Mouse (Mus musculus): ENCODE data around the gene Srgap1.

Srgap1 gene

DNA sequence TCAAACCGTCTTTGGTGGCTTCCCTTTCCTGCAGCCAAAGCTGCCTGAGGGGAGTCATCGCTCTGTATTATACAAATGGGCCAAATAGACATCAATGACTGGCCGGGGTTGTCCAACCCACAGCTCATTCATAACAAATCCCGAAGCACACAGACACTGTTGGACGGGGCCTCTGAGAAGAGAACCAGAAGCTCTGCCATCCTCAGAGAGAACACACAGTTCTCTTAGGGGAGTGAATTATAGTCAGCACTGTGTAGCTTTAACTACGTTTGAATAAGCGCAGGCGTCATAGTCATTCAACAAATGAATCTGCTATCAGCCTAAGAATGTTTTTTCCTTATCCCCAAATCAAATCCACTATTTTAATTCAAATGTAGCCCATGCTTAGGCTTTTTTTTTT, 88.4 kb downstream of the Srgap1 start:
- no peak for DNase-seq

DNA sequence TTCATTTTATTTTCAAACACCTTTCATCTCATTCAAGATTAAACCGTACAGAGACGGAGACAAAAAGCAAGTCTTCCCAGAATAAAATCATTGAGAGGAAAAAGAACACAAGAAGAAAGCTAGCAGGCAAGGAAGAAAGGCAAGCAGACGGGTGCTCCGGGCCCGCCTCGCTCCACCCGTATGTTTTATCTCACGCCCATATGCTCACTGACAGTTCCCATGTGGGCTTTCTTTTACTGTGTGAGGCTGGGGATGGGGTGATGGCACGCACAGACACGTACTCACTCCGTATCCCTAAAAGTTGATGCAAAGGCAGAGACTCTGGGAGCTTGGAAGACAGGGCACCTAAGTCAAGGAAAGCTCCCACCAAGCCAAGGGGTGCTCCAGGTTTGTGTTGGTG, 90.6 kb downstream of the Srgap1 start:
- no peak for DNase-seq

DNA sequence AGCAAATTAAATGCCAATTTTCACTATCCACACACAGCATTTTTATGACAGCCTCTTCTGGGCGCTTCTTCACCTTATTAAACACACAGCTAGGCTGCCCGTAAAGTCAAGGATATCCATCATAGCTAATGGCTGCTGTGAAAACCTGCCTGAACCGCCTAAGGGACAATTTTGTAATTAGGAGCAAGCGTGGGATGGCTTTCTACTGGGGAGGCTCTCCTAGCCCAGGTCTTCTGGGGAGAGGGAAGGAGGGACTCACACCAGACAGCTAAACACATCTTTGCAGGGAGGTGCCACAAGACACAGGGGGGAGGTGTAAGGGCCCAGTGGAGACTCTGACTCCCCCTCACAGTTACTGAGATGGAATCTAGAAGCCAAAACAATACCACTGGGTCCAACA, 91.4 kb downstream of the Srgap1 start:
- DNase-seq: no peak

DNA sequence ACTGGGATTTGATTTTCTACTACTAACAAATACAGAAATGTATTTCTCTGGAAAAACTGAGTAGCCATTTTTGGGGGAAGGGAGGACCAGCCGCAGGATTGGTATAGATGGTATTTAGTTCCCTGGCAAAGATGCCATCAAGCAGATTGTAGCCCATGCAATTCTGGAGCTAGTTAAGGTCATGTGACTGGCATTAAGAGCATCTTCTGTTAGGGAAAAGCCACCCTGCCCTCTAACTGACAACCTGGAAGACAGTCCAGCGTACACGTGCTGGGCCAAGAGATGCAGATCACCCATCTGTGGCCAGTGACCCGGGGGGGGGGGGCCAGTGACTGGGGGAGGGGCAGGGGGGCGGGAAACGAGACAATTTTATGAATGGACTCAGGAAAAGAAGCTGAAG, 92.2 kb downstream of the Srgap1 start:
- DNase-seq: no peak

DNA sequence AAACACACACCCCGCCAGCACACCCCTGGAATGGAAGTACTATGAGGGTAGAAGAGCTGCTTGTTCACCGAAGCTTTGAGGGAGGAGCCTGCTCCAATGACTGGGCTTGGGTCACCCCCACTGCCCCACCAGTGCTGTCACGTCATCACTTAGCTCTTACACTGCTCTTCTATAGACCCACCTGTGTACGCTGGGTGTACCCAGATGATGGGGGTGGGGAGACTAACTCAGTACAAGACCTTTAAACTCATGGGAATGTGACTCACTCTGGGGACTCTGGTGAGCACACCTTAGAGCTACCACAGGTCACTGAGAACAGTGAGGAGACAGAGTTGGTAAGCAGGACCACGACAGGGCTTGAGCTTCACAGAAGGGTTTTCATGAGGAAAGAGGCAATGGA, 94.1 kb downstream of the Srgap1 start:
- DNase-seq: no peak

DNA sequence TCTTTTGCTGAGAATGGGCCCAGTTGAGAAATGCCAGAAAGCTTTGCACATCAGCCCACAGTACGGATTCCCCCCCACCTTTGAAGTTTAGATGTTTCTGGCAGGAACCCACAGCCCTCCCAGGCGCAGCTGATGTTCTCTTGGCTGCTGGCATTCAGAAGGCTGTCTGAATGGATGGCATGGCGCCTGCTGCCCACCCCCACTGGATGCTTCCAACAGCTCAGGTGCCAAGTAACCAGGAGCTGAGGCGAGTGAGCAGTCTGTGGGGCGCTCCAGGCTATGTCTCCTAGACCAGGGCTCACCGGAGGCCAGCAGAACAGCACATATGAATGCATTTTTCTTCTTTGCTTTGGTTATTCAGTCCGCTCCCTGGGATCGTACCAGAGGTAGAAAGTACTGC, 100.9 kb downstream of the Srgap1 start:
- no peak for DNase-seq

DNA sequence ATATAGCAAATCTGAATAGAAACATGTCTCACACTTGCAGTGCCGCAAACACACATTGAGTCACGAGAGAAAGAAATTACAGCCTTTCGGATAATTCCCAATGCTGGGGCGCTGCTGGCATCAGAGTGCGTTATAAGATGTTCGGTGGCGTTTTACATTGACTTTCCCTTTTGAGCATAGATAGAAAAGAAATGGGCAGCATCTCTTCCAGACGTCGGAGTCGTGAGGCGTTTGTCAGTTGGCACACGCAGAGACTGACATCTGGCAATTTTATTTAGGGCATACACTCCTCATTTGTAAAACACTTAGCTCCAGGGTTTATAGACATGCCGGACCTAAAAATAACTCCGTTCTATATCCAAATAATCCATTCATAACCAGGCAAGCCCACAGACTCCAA, 115.2 kb downstream of the Srgap1 start:
- no peak for DNase-seq

DNA sequence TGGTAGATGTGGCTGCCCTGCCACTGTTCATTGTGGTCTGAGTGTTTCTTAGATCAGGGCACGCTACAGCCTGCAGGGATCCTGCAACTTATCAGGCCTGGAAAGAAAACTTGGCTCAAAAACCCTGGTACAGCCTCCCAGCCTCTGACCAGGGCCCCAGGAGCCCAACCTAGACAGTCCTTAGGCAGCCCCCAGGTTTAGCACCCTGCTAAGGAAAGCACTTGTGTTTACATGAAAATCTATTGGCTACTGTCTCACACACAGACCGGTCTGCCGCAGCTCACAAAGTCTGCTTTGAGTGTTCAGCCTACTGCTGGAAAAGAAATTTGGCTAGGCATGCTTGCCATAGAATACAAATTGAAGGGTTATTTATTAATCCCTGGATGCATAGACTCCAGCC, 121.0 kb downstream of the Srgap1 start:
- no peak for DNase-seq

DNA sequence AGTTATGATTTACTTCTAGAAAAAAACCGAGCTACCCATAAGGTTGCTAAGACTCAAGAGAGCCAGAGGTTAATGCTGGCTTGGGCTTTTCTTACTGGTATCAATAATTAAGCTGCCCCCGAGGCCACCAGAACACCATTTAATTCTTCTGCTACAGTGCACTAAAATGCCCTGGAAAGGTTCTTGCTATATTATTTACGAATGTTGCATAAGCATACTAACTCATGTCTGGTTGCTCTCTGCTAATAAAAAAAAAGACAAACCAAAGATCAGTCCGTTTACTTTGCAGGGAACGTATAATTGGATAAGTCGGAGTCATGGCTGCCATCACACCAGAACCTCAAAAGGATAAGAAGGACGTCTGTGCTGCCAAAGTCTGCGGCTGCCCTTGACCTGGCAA, 128.1 kb downstream of the Srgap1 start:
- DNase-seq: no peak

DNA sequence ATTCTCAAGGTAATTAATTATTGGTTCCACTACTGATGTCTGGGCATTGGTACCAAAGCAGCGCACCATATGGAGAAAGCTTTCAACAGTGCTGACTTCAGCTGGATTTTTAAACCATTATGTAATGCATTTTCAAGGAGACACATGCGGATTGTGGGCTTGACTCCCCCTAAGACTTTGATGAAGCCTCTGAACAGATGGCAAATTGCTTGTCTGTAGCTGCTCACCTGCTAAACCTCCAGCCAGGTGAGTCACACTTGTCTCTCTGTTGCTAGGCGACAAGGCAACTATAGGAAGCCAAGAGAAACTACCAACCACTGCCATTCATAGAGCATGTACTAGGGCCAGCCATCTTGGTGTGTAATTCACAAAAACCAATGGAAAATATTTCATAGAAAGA, 128.5 kb downstream of the Srgap1 start:
- no peak for DNase-seq

DNA sequence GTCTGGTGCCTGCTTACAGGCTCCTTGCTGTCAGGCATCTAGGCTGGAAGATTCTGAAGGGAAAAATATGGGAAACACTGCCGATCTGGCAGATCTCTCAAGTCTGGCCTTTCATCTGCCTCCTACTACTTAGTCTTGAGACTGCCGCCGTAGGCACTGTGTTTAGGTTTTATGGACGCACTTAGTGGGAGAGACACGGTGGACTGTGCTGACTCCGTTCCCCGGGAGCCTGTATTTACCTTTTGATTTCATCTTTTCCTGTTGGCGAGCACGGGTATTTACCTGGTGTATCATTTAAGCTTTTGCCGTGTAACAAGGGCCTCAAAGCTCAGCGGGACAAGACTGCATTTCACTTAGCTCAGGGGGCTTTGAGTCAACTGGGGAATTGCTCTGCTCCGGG, 131.6 kb downstream of the Srgap1 start:
- DNase-seq: no peak

DNA sequence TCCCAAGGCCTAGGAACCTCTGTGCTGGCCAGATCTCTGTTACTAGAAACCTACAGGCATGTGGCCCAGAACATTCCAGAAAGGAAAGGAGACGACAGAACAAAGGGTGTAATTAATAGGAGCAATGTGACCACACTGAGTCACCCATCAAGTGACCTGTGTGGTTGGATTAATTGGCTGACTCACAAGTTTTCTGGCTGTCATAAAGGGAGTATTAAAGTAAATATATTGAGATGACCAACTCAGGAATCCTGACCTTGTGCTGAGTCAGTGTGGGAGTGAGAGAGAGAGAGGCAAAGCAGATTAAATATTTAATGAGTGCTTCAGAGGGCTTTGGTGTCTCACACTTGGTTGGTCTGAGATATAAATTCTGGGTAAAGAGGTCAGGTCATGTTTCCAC, 143.0 kb downstream of the Srgap1 start:
- peak; percentile 8 for DNase-seq

DNA sequence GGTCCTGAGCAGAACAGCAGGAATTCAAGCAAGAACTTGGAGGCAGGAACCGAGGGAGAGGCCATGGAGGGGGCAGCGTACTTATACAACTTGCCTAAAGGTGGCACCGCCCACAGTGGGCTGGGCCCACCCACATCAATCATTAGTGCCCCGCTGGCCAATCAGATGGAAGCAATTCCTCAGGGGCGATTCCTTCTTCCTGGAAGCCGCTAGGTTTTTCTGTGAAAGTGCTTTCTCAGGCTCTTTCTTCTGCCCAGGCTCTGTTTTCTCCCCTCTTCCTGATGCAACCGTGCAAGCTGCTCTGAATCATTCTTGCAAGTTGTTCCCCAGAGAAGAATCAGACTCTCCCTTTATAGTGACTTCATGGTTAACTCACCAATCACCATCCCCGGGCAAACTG, 144.5 kb downstream of the Srgap1 start:
- no peak for DNase-seq

DNA sequence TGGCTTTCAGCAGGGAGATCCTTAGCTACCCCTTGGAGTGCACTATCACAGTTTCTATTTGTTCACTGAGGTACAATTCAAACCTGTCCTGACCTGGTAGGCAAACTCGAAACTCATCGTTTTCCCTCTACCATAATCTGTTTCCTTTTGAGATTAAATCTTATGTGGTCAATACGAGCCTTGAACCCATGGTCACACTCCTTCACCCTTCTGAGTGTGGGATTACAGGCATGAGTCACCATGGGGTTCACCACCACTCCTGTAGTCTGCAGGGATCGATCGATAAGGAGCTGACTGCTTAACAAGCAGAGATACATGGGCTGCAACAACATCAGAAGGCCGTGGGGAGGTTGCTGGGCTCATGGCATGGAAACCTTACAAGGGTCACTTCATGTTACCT, 146.3 kb downstream of the Srgap1 start:
- no peak for DNase-seq

DNA sequence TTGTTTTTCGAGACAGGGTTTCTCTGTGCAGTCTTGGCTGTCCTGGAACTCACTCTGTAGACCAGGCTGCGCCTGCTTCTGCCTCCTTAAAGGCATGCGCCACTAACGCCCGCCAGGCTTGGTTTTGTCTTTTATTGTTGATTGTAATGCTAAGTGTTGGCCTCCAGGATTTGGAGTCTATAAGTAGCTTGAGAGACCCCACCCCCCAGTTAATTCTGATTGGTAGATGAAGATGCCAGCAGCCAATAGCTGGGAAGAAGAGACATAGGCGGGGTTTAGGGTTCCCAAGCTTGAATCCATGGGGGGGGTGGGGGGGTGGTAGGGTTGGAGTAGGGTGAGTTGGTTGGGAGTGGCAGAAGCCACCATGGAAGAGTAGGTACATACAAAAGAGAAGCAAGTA, 147.4 kb downstream of the Srgap1 start:
- no peak for DNase-seq

DNA sequence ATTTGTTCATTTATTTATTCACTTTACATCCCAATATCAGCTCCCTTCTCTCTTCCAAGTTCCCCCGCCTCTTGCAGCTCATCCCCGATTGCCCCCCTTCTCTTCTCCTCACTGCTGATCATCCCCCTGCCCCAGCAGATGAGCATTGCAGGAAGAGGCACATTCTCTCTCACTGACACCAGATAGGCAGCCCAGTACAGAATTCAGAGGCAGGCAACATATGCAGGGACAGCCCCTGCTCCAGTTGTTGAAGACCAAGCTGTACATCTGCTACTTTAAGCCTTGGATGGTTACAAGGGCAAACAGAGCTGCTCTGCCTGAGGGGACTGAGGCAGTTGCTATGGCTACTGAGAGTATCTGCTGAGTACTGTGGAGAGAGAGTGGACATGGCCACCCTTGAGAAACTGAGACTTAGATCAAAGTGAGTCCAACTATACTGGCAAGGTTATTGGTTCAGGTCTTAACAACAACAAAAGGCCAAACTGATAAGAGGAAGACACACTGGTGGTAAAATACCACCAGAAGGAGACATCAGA, 149.2 kb downstream of the Srgap1 start:
- no peak for DNase-seq

DNA sequence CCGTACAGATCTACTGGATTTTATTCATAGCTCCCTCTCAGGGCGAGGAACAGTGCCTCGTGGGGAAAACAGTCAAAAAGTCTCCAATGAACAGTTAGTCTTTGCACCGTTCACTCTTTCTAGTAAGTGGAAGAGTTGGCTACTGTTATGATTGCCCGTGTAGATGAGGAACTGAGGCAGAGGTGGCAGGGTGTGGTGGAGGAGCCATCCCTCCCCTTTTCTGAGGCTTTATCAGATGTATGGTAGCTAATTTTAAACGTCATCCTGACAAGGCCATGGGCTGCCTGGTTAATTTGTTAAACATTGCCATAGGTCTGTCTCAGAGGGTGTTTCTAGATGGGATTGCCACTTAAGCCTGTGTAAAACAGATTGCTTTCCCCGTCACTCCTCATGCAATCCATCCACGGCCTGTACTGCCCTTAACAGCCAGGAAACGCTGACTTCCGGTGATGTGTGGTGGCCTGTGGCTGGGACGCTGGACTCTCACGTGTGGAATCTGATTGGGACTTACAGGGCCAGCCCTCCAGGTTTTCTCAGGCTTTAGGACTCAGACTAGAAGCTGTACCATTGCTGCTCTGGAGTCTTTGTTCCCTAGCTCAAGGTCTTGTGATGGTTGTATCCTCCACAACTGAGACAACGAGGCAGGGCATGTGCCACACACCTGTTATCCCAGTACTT, 155.6 kb downstream of the Srgap1 start:
- no peak for DNase-seq

DNA sequence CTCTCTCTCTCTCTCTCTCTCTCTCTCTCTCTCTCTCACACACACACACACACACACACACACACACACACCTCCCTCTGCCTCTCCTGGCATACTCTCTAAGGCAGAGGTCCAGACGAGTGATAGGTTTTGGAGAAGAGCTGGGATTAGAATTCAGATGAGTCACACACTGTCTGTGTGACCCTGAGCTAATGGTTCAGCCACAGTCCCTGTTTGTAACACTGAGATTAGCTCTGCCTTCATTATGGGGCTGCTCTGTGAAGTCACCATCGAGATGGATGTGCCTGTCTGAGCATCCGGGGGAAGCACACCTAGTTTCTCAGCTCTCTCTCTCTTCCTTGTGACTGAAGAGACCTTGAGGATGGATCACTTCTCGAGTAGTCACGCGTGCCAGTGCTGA, 157.1 kb downstream of the Srgap1 start:
- no peak for DNase-seq

DNA sequence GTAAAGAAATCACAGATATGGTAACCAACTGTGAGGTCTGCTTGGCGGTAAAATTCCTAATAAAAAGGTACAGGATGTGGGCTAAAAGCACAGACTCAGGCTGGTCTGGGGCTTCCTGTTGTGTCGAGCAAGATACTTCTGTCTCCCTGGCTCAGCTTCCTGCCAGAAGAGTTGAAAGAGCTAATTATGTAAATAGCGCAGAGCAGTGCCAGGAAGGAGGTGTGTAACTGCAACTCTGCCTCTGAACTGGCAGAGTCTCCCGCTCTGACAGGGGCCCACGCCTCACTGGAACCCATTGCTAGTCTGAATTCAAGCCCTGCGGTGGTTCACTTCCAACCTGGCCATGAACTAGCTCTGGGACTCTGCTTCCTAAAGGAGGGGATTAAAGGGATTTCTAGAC, 160.3 kb downstream of the Srgap1 start:
- DNase-seq: peak; percentile 14

DNA sequence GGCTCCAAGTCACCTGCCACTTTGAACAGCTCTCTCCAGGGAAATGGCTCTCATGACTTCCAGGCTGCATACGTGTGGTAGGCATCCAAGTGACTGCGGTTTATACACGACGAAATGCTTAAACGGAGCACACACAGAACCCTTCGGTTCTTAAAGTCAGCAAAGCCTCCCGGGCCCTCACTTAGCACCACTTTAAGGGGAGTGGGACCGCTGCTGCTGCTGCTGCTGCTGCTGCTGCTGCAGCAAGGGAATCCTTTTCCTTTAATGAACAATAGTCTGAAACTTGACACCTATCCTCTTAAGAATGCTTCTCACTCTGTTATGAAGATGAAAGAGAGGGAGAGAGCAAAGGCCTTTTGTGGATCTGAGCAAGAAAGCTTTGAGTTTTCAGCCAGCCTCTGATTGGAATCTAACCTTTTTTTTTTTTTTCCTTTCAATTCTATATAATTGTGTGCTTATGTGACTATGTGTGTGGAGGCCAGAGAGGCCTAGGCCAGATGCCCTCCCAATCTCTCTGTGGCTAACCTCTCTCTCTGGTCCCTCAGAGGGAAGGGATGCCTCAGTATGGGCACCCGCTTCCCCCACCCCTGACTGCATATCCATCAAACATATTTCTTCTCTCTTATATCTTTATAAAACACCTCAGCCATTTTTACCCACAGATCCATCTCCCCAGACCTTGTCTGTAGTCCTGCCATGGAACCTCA, 161.4 kb downstream of the Srgap1 start:
- no peak for DNase-seq

DNA sequence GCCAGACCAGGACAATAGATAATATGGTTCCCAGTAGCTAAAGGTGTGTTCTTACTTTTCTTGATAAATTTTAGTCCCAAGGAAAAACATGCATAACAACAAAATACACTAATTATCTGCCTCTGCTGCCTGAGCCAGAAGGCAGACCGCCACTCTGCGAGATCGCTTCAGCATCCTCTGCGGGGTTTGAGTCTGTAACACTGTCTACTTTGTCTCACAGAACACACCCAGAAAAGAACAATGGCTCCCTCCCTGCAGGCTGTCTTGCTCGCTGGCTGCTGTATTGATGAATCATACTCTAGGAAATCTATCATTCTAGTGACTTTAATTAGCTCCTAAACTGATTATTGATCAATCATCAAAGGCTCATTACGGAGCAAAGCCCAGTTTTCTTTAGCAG, 164.7 kb downstream of the Srgap1 start:
- no peak for DNase-seq

DNA sequence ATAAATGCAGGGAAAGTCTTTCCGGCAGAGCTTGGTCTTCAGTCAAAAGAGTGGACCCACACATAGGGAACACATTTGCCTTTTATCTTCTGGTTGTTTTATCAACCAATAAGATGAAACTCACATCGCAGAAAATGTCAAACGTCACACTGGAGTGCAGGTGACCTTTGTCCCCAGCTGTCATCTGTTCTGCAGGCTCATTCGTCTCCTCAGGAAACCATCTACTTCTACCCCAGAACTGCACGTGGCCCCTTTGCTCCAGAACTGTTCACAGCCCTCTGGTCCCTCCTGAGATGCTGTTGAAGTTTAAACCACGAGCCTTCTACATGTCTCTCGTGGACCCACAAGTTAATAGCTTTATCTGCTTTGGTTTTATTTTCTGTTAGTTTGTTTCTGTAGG, 168.3 kb downstream of the Srgap1 start:
- DNase-seq: no peak

DNA sequence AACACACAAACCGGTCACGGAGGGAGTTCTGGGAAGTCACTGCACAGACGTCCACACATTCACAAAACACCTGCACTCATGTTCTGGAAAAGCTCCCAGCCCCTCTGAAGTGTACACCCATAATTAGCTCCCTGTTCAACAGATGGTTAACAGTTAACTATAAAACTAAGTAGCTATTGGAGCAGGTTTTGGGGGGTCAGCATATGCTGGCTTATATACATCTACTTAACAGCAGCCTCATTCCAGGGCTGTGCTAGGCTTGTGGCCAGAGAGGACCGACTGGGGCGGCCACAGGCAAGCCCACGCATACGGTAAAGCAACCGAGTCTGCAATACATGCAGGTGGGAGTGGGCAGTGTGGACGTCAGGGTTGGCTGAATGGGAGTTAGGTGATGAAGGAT, 169.2 kb downstream of the Srgap1 start:
- DNase-seq: no peak

DNA sequence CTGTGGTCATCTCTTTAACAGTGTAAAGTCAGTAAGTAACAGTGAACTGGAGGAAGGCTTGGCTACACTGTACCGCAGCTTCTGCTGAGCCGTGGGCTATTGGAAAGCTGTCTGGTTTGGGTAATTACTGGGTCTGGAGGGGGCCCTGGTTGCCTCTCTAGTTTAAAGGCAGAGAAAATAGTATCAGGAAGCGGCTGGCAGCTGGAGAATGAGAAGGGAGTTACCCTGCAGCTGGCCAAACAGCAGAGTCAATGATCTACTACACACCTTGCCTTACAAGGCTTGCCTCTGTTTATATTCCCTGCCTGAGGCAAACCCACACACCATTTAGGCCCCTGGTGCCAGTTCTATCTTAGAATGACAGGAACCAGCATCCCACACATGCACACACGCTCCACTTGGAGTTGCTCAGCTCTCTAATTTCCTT, 174.0 kb downstream of the Srgap1 start:
- no peak for DNase-seq

DNA sequence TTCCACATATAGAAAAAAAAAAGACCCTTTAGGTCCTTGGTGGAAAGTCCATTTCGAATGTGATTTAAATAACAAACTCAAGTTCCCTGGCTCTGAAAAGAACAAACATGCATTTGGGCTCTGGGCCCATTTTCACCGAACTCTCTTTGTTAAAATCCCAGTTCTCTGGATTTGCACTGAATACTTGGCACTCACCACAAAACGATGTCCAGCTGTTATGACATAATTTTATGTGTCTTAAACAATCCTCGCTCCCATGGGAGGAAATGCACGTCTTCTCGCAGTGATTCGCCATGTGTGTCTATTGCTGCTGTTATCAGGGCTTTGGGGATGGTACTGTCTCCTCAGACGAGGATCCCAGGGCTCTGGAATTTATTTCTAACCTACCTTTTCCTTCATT, 177.2 kb downstream of the Srgap1 start:
- DNase-seq: peak; percentile 9

Data from lung, postnatal 14 days (tissue).